Comparison of ENCODE assay signal across 13 mouse cellular contexts in genomic region chr9:22875231-22875630, GRCm38 (mm10).
DNase-seq lines count a peak whose midpoint lies in the region; ATAC-seq lines count a peak whose summit lies in the region.
"Had no signal": no experiment of that assay in that cellular context is flagged by ENCODE, and none has a peak within 500 bp of the region (broad histone marks: within the 10 kb centered on the region; RNA-seq: fewer than 3 reads in every experiment).

No protein-coding gene starts in this region.

- H3K4me2 ChIP-seq in hindbrain, embryonic 13.5 days = no peak overlapping the region
- H3K4me2 ChIP-seq: kidney, embryonic 15.5 days; liver, embryonic 12.5 days had no signal

- no peak overlapping the region for H3K9ac ChIP-seq in hindbrain, embryonic 13.5 days
- H3K9ac ChIP-seq: kidney, embryonic 15.5 days; liver, embryonic 12.5 days had no signal

- no peaks in the 10 kb centered on the region for H3K36me3 ChIP-seq in hindbrain, embryonic 13.5 days
- H3K36me3 ChIP-seq: kidney, embryonic 15.5 days; liver, embryonic 12.5 days had no signal

- H3K4me3 ChIP-seq in hindbrain, embryonic 13.5 days = no peak overlapping the region
- H3K4me3 ChIP-seq: kidney, embryonic 15.5 days; liver, embryonic 12.5 days had no signal

- ATAC-seq in hindbrain, embryonic 13.5 days (ENCODE audit: low FRiP score) = peak; percentile 61
- ATAC-seq: liver, embryonic 12.5 days had no signal

- H3K27me3 ChIP-seq in hindbrain, embryonic 13.5 days = no peaks in the 10 kb centered on the region
- H3K27me3 ChIP-seq: kidney, embryonic 15.5 days; liver, embryonic 12.5 days had no signal

- no peak overlapping the region for H3K27ac ChIP-seq in hindbrain, embryonic 13.5 days
- H3K27ac ChIP-seq: kidney, embryonic 15.5 days; liver, embryonic 12.5 days; stomach, postnatal 0 days had no signal

- no peaks in the 10 kb centered on the region; the same call in 1 of the 2 replicates for H3K4me1 ChIP-seq in hindbrain, embryonic 13.5 days (replicated peaks)
- H3K4me1 ChIP-seq: kidney, embryonic 15.5 days; liver, embryonic 12.5 days had no signal

- peak; percentile 20 for DNase-seq in embryo, embryonic 11.5 days (ENCODE audit: low read depth, low spot score)
- no peak for DNase-seq in embryo, embryonic 9.5 days (ENCODE audit: extremely low spot score)
- DNase-seq in retina, postnatal 1 day = peak; percentile 40
- DNase-seq in retina, embryonic 14.5 days (ENCODE audit: low spot score) = no peak
- no peak for DNase-seq in urinary bladder, adult 18-20 months (ENCODE audit: low spot score in 2 of 2)
- DNase-seq in frontal cortex, postnatal 14 days (ENCODE audit: low spot score in 2 of 2) = no peak
- DNase-seq in right cerebral cortex, postnatal 4 days = no peak
- DNase-seq: heart, adult 11 months; heart, postnatal 14 days had no signal

- WGBS in hindbrain, embryonic 13.5 days = 68% methylated on average over 1 of the region's 1 CpGs

- H3K9me3 ChIP-seq in hindbrain, embryonic 13.5 days = no peaks in the 10 kb centered on the region
- H3K9me3 ChIP-seq: kidney, embryonic 15.5 days; liver, embryonic 12.5 days had no signal

Comparison
In these comparisons a context has a peak if more than half of its experiments do, and no peak if none do; other contexts are left out.
1. DNase-seq: peak in embryo, embryonic 11.5 days (single experiment) and retina, postnatal 1 day (single experiment); none in embryo, embryonic 9.5 days (single experiment), retina, embryonic 14.5 days (single experiment), urinary bladder, adult 18-20 months (0 of 2), frontal cortex, postnatal 14 days (0 of 2) and right cerebral cortex, postnatal 4 days (single experiment).